Mouse (Mus musculus) right cerebral cortex, adult 2 months (tissue): ENCODE data around the gene Prss35.
A peak's percentile ranks its signal among the peaks of the same experiment; 100 is the strongest.

Experiments
- DNase-seq, 2 experiments: peaks; one replicate each; pipeline ENCODE4 v3.0.0; 2021 to 2022; ENCODE audit warnings: low spot score in 2 of 2

The Prss35 gene

GRCm38 (mm10) chr9:86729811-86730210 lies 13.6 kb upstream of the Prss35 start:
- DNase-seq: no peak

- DNase-seq: no peak
Measured at GRCm38 (mm10) chr9:86734357-86734756, 9.1 kb upstream of the Prss35 start.

- DNase-seq: no peak
Measured at GRCm38 (mm10) chr9:86734795-86735194, 8.7 kb upstream of the Prss35 start.

- no peak for DNase-seq
Measured at GRCm38 (mm10) chr9:86736991-86737390, 6.5 kb upstream of the Prss35 start.

- no peak for DNase-seq
Measured at GRCm38 (mm10) chr9:86738067-86738466, 5.4 kb upstream of the Prss35 start.

GRCm38 (mm10) chr9:86738801-86739200 lies 4.6 kb upstream of the Prss35 start:
- no peak for DNase-seq

GRCm38 (mm10) chr9:86739971-86740370 lies 3.5 kb upstream of the Prss35 start:
- DNase-seq: no peak

GRCm38 (mm10) chr9:86744041-86744440 lies 592 bp downstream of the Prss35 start:
- no peak for DNase-seq

GRCm38 (mm10) chr9:86745926-86746581 lies 2.6 kb downstream of the Prss35 start:
- DNase-seq: peak; percentile 80 to 82

- DNase-seq: no peak
Measured at GRCm38 (mm10) chr9:86762477-86763376, 19.3 kb downstream of the Prss35 start.

GRCm38 (mm10) chr9:86764002-86764401 lies 20.6 kb downstream of the Prss35 start:
- DNase-seq: no peak

- DNase-seq: no peak
Measured at GRCm38 (mm10) chr9:86766991-86767390, 23.5 kb downstream of the Prss35 start.

GRCm38 (mm10) chr9:86772897-86773296 lies 29.4 kb downstream of the Prss35 start:
- no peak for DNase-seq

- no peak for DNase-seq
Measured at GRCm38 (mm10) chr9:86773996-86774395, 30.5 kb downstream of the Prss35 start.

- no peak for DNase-seq
Measured at GRCm38 (mm10) chr9:86775374-86775773, 31.9 kb downstream of the Prss35 start.

- no peak for DNase-seq
Measured at GRCm38 (mm10) chr9:86777309-86777708, 33.9 kb downstream of the Prss35 start.

- DNase-seq: no peak
Measured at GRCm38 (mm10) chr9:86778212-86778611, 34.8 kb downstream of the Prss35 start.

GRCm38 (mm10) chr9:86781426-86781825 lies 38.0 kb downstream of the Prss35 start:
- no peak for DNase-seq

GRCm38 (mm10) chr9:86782836-86783235 lies 39.4 kb downstream of the Prss35 start:
- DNase-seq: no peak

- no peak for DNase-seq
Measured at GRCm38 (mm10) chr9:86789186-86789585, 45.7 kb downstream of the Prss35 start.

- peak in 1 of 2 experiments; percentile 1 for DNase-seq
Measured at GRCm38 (mm10) chr9:86791927-86792326, 48.5 kb downstream of the Prss35 start.

- peak in 1 of 2 experiments; percentile 23 for DNase-seq
Measured at GRCm38 (mm10) chr9:86795236-86795635, 51.8 kb downstream of the Prss35 start.

GRCm38 (mm10) chr9:86797553-86797952 lies 54.1 kb downstream of the Prss35 start:
- DNase-seq: peak in 1 of 2 experiments; percentile 9
